Mouse (Mus musculus) erythroblast, embryonic 14.5 days (primary cell): ENCODE results near the gene Abhd14b. TPM values are rescaled to one million over a fixed set of nuclear protein-coding genes. Genes with fewer than 3 reads are reported as not detected.
A peak's percentile ranks its signal among the peaks of the same experiment; 100 is the strongest.

Experiments used
- H3K27me3 ChIP-seq: 2 replicates; pipeline ENCODE4 v1.6.1; 2012; ENCODE audit warnings: inconsistent platforms; ENCODE audit not compliant: control insufficient read depth
- H3K36me3 ChIP-seq: 2 replicates; pipeline ENCODE4 v1.6.1; 2012; ENCODE audit warnings: mild to moderate bottlenecking, inconsistent platforms; ENCODE audit not compliant: control insufficient read depth
- H3K4me1 ChIP-seq: 2 replicates; pipeline ENCODE4 v1.6.1; 2012; ENCODE audit warnings: inconsistent platforms; ENCODE audit not compliant: control insufficient read depth
- H3K4me3 ChIP-seq: replicated peaks from 2 replicates; pipeline ENCODE3; 2012; ENCODE audit warnings: moderate library complexity, mild to moderate bottlenecking, inconsistent platforms
- H3K9me3 ChIP-seq: 2 replicates; pipeline ENCODE4 v1.6.1; 2012; ENCODE audit warnings: low read length, inconsistent platforms, mixed read lengths; ENCODE audit not compliant: control insufficient read depth
- GATA1 ChIP-seq: IDR thresholded peaks from 2 replicates; pipeline ENCODE4 v1.6.1; 2012; ENCODE audit warnings: low read length, inconsistent platforms, mixed read lengths
- TAL1 ChIP-seq: IDR thresholded peaks from 3 replicates; pipeline ENCODE4 v1.6.1; 2012; ENCODE audit warnings: low read length, inconsistent platforms, mixed read lengths
- polyA plus RNA-seq: library from polyadenylated mRNA; stranded (reverse); fragments of >175 nt; gene quantifications from 2 replicates; pipeline ENCODE4 v1.2.3, GENCODE M21; 2012

The Abhd14b gene
- polyA plus RNA-seq, 1 experiment, result not detected

DNA sequence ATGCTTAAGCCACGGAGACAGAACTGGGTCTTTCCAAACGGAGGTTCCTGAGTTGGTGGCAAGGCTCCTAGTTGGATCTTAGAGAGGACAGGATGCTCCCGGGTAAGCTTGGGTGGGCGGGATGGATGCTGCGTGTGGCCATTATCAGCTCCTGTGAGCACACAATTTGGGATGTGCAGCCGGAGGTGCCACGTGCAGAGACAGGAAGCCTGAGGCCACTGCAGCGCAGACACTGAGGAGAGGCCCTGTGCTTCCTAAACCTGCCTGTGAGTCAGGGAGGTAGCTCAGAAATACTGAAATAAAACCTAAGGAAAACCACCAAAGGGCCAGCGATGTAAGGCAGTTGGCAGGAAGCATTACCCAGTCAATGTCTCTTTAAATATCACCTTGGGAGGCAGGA is 22.5 kb downstream of the Abhd14b start:
- Histone ChIP-seq H3K9me3 (no peaks in the 10 kb centered on the region; the same call in 1 of the 2 replicates), H3K27me3 (peaks cover 16% of the 10 kb centered on the region), H3K4me3 (no peak overlapping the region), H3K36me3 (no peaks in the 10 kb centered on the region), H3K4me1 (peaks cover 13% of the 10 kb centered on the region)
- TF ChIP-seq GATA1 (no peak), TAL1 (no peak)

GRCm38 (mm10) chr9:106470991-106471750 is 23.9 kb downstream of the Abhd14b start:
- H3K9me3 ChIP-seq, result no peaks in the 10 kb centered on the region
- H3K4me1 ChIP-seq, result peaks cover 22% of the 10 kb centered on the region
- peaks cover 2% of the 10 kb centered on the region for H3K27me3 ChIP-seq
- no peaks in the 10 kb centered on the region for H3K36me3 ChIP-seq
- no peak overlapping the region for H3K4me3 ChIP-seq
- TF ChIP-seq TAL1 (no peak), GATA1 (no peak)

- Histone ChIP-seq H3K4me1 (peaks cover 29% of the 10 kb centered on the region), H3K27me3 (no peaks in the 10 kb centered on the region)
- TF ChIP-seq TAL1 (no peak), GATA1 (no peak)
Measured at GRCm38 (mm10) chr9:106471892-106472291, 24.6 kb downstream of the Abhd14b start.

DNA sequence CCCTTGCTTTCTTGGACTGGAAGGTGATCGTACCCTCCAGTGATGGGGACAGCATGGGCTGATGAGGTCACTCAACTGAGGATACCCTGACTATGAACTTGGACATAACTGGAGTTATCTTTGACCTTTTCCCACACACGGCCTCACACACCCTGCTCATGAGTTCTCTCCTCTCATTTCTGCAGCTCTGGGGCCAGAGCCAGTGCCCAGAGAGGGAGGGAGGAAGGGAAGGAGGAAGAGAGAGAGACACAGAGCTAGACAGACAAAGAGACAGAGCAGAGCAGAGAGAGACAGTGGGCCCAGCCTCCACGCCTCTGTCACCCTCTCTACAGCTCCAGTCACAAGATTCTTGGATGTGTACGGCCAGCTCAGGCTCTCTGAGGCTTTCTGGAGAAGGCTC is 25.1 kb downstream of the Abhd14b start:
- Histone ChIP-seq H3K9me3 (no peaks in the 10 kb centered on the region), H3K27me3 (no peaks in the 10 kb centered on the region), H3K4me1 (peaks cover 34% of the 10 kb centered on the region), H3K36me3 (no peaks in the 10 kb centered on the region), H3K4me3 (no peak overlapping the region)
- no peak for TF ChIP-seq GATA1
- no peak for TF ChIP-seq TAL1

More at GRCm38 (mm10) chr9:106471892-106472291, 24.6 kb downstream of the Abhd14b start:
- H3K36me3 ChIP-seq, result no peaks in the 10 kb centered on the region
- no peaks in the 10 kb centered on the region for H3K9me3 ChIP-seq
- H3K4me3 ChIP-seq, result no peak overlapping the region

DNA sequence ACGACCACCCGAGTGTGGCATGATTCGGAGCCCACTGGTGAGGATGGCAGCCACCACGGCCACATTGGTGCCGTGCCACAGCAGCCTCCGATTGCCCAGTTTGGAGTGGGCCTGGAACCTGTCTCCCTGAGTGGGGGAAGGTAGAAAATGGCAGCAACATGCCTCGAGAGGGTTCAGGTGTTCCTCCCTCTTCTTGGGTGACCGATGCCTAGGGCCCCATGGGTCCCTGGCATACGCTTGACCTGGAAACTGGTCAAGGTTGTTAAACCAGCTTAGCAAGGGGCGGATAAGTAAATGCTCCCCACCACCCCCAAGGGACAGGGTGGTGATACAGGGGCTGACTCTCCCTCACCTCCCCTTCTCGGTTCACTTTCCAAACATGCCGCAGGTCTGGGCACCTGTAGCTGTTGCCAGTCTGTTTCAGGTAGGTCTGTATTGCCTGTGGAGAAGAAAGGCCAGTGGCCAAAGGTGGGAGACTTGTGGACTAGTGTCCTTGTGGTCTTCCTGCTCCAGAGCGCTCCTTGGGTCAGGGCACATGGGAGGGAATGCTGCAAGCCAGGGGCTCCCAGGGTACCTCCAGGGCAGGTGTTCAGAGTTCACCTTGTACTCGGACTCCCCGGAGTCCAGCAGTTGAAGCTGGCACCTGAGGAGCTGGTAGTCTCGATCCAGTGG is 26.0 kb downstream of the Abhd14b start:
- TF ChIP-seq GATA1 (no peak), TAL1 (no peak)
- H3K4me3 ChIP-seq, result no peak overlapping the region
- no peaks in the 10 kb centered on the region for H3K9me3 ChIP-seq

GRCm38 (mm10) chr9:106473753-106474105 is 26.5 kb downstream of the Abhd14b start:
- Histone ChIP-seq H3K4me3 (no peak overlapping the region), H3K9me3 (no peaks in the 10 kb centered on the region), H3K4me1 (peaks cover 43% of the 10 kb centered on the region), H3K36me3 (no peaks in the 10 kb centered on the region), H3K27me3 (no peaks in the 10 kb centered on the region)
- TF ChIP-seq GATA1, result no peak
- no peak for TF ChIP-seq TAL1

More for the DNA sequence above, 26.0 kb downstream of the Abhd14b start:
- Histone ChIP-seq H3K27me3 (no peaks in the 10 kb centered on the region), H3K36me3 (no peaks in the 10 kb centered on the region), H3K4me1 (peaks cover 42% of the 10 kb centered on the region)

DNA sequence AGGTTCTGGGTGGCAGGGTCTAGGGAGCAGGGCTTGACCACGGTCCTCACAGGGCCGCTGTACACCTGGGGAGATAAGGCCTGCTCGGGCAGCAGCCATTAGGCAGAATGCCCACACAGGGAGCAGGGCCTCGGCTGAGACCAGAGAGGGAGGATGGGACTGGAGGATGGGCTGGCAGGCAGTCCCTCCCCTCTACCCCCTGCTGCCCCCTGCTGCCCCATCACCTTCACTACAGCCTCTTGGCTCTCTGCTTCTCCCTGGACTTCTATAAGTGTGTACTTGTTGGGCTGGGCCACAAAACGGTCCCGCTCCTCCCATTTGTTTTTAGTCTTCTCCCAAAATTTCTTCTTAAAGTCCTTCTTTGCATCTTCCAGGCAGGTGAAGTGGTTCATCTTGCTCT is 27.2 kb downstream of the Abhd14b start:
- peaks cover 46% of the 10 kb centered on the region for H3K4me1 ChIP-seq
- TF ChIP-seq TAL1, result no peak
- TF ChIP-seq GATA1, result no peak
- H3K4me3 ChIP-seq, result no peak overlapping the region
- no peaks in the 10 kb centered on the region for H3K9me3 ChIP-seq
- H3K27me3 ChIP-seq, result no peaks in the 10 kb centered on the region
- peaks cover 2% of the 10 kb centered on the region for H3K36me3 ChIP-seq

DNA sequence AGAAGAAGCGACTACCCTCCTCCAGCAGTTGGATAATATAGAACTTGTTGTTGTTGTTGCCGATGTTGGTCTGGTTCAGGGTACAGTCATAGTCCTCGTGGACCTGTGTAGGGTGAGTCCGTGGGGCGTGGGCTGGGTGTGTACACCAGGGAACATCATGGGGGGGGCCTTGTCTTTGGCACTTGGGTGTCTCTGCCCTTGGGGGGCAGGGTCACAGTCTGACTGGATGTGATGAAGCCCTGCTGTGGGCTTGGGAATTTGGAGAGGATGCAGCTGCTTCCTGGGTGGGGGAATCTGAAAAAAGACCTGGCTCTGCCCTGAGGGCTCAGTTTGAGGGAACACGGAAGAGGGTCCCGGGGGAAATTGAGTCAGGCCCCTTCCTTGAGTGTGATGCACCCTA is 27.8 kb downstream of the Abhd14b start:
- peaks cover 46% of the 10 kb centered on the region for H3K4me1 ChIP-seq
- H3K36me3 ChIP-seq, result peaks cover 7% of the 10 kb centered on the region
- no peak overlapping the region for H3K4me3 ChIP-seq
- H3K27me3 ChIP-seq, result no peaks in the 10 kb centered on the region
- H3K9me3 ChIP-seq, result no peaks in the 10 kb centered on the region
- TF ChIP-seq GATA1, result no peak
- TF ChIP-seq TAL1, result no peak

DNA sequence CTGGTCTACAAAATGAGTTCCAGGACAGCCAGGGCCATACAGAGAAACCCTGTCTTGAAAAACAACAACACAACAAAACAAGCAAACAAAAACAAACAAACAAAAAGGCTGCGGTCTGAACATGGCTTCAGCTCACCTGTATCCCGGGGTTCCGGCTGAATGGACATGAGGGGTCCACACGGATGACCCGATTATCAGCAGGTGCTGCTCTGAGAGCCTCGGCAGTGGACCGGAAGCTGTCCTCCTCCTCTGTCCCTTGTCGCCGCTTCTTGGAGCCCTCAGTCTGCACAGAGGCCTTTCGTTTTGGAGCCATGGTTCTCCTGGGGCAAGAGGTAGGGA is 28.4 kb downstream of the Abhd14b start, which contains the start of gene Rrp9:
Rrp9 (plus strand) TSS at position 301 of the 339 bp plus-strand sequence.
- Histone ChIP-seq H3K36me3 (peaks cover 13% of the 10 kb centered on the region), H3K4me1 (peaks cover 46% of the 10 kb centered on the region), H3K9me3 (no peaks in the 10 kb centered on the region), H3K27me3 (no peaks in the 10 kb centered on the region), H3K4me3 (peak within 1 kb of the TSS; percentile 69)
- TF ChIP-seq GATA1 (no peak), TAL1 (no peak)
